16 mouse cellular contexts compared by ENCODE assay signal in the genomic region with DNA sequence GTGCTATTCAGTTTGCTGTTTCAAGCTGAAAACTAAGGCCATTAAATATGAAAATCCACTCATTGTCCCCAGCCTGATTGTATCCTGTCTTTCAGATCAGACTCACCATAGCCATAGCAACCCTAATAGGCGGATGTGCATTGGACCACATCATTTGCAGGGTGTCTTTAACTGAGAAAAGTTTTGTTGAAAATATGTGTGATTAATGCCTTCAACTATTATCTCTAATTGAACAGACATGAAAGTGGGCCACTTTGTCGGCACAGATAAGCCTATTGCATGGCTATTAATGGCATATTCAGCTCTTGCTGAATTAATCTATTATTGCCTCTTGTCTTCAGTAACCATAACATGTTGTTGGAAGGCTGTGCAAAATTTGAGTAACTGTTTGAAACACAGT.
DNase-seq lines count a peak whose midpoint lies in the region; ATAC-seq and TF ChIP-seq lines count a peak whose summit lies in the region.
"Had no signal": no experiment of that assay in that cellular context is flagged by ENCODE, and none has a peak within 500 bp of the region (broad histone marks: within the 10 kb centered on the region; RNA-seq: fewer than 3 reads in every experiment).

No protein-coding gene starts in this region.

- no peaks in the 10 kb centered on the region for H3K9me3 ChIP-seq in embryonic facial prominence, embryonic 12.5 days
- H3K9me3 ChIP-seq in hindbrain, embryonic 13.5 days, result no peaks in the 10 kb centered on the region
- no peaks in the 10 kb centered on the region for H3K9me3 ChIP-seq in midbrain, embryonic 15.5 days
- H3K9me3 ChIP-seq in heart, embryonic 12.5 days (replicated peaks), result no peaks in the 10 kb centered on the region
- H3K9me3 ChIP-seq: heart, embryonic 15.5 days; limb, embryonic 15.5 days had no signal

- no peak for TF ChIP-seq EP300 in heart, adult 2 months (IDR thresholded peaks at IDR 0.05; ENCODE audit: insufficient read depth, low read depth, low read length)

- no peak for TF ChIP-seq CTCF in heart, adult 2 months (IDR thresholded peaks at IDR 0.05)

- no peak overlapping the region for H3K27ac ChIP-seq in embryonic facial prominence, embryonic 12.5 days
- H3K27ac ChIP-seq in hindbrain, embryonic 13.5 days, result no peak overlapping the region
- no peak overlapping the region for H3K27ac ChIP-seq in midbrain, embryonic 15.5 days
- no peak overlapping the region for H3K27ac ChIP-seq in heart, embryonic 12.5 days (ENCODE audit: poor library complexity, severe bottlenecking)
- no peak overlapping the region for H3K27ac ChIP-seq in heart, adult 2 months
- H3K27ac ChIP-seq: heart, embryonic 15.5 days; left cerebral cortex, adult 2 months; limb, embryonic 15.5 days had no signal

- no peaks in the 10 kb centered on the region for H3K36me3 ChIP-seq in embryonic facial prominence, embryonic 12.5 days
- H3K36me3 ChIP-seq in hindbrain, embryonic 13.5 days, result no peaks in the 10 kb centered on the region
- no peaks in the 10 kb centered on the region for H3K36me3 ChIP-seq in midbrain, embryonic 15.5 days (replicated peaks)
- no peaks in the 10 kb centered on the region for H3K36me3 ChIP-seq in heart, embryonic 12.5 days
- H3K36me3 ChIP-seq in heart, adult 2 months (ENCODE audit: control insufficient read depth, insufficient read depth, low read length), result no peaks in the 10 kb centered on the region
- H3K36me3 ChIP-seq: heart, embryonic 15.5 days; limb, embryonic 15.5 days had no signal

- 72% methylated on average over 2 of the region's 2 CpGs for WGBS in embryonic facial prominence, embryonic 12.5 days
- 14% methylated on average over 2 of the region's 2 CpGs for WGBS in hindbrain, embryonic 13.5 days
- 8% methylated on average over 2 of the region's 2 CpGs for WGBS in midbrain, embryonic 15.5 days
- WGBS in heart, embryonic 12.5 days, result 72% methylated on average over 2 of the region's 2 CpGs
- 73% methylated on average over 2 of the region's 2 CpGs for WGBS in heart, adult 2 months

- H3K4me1 ChIP-seq in embryonic facial prominence, embryonic 12.5 days, result no peaks in the 10 kb centered on the region
- H3K4me1 ChIP-seq in hindbrain, embryonic 13.5 days (replicated peaks), result no peaks in the 10 kb centered on the region
- no peaks in the 10 kb centered on the region for H3K4me1 ChIP-seq in midbrain, embryonic 15.5 days
- H3K4me1 ChIP-seq in heart, embryonic 12.5 days (replicated peaks), result no peaks in the 10 kb centered on the region
- no peaks in the 10 kb centered on the region for H3K4me1 ChIP-seq in heart, adult 2 months (ENCODE audit: control insufficient read depth, insufficient read depth, low read length)
- H3K4me1 ChIP-seq: heart, embryonic 15.5 days; limb, embryonic 15.5 days had no signal

- intact Hi-C loops in heart, adult 2 months (cut with DNase I), result no loop called here

- H3K4me3 ChIP-seq in embryonic facial prominence, embryonic 12.5 days, result no peak overlapping the region
- H3K4me3 ChIP-seq in hindbrain, embryonic 13.5 days, result no peak overlapping the region
- no peak overlapping the region for H3K4me3 ChIP-seq in midbrain, embryonic 15.5 days
- no peak overlapping the region for H3K4me3 ChIP-seq in heart, embryonic 12.5 days
- no peak overlapping the region for H3K4me3 ChIP-seq in heart, adult 2 months
- H3K4me3 ChIP-seq: heart, embryonic 15.5 days; left cerebral cortex, adult 2 months; limb, embryonic 15.5 days had no signal

- no peak overlapping the region for H3K9ac ChIP-seq in embryonic facial prominence, embryonic 12.5 days
- no peak overlapping the region for H3K9ac ChIP-seq in hindbrain, embryonic 13.5 days
- H3K9ac ChIP-seq in midbrain, embryonic 15.5 days, result no peak overlapping the region
- H3K9ac ChIP-seq in heart, embryonic 12.5 days, result no peak overlapping the region
- no peak overlapping the region for H3K9ac ChIP-seq in heart, adult 2 months (ENCODE audit: low read depth, low read length)
- H3K9ac ChIP-seq: heart, embryonic 15.5 days; limb, embryonic 15.5 days had no signal

- no peaks in the 10 kb centered on the region for H3K27me3 ChIP-seq in embryonic facial prominence, embryonic 12.5 days
- H3K27me3 ChIP-seq in hindbrain, embryonic 13.5 days, result no peaks in the 10 kb centered on the region
- no peaks in the 10 kb centered on the region for H3K27me3 ChIP-seq in midbrain, embryonic 15.5 days (replicated peaks)
- H3K27me3 ChIP-seq in heart, embryonic 12.5 days (replicated peaks), result no peaks in the 10 kb centered on the region
- H3K27me3 ChIP-seq in heart, adult 2 months (ENCODE audit: control insufficient read depth, insufficient read depth, low read length), result no peaks in the 10 kb centered on the region
- H3K27me3 ChIP-seq: heart, embryonic 15.5 days; limb, embryonic 15.5 days had no signal

- TF ChIP-seq POLR2A in heart, adult 2 months (IDR thresholded peaks at IDR 0.05; ENCODE audit: insufficient read depth, low read depth, low read length), result no peak

- peak; percentile 72; the same call in 1 of the 2 replicates for ATAC-seq in embryonic facial prominence, embryonic 12.5 days (ENCODE audit: insufficient number of reproducible peaks, insufficient read depth, low FRiP score, low TSS enrichment)
- ATAC-seq in hindbrain, embryonic 13.5 days (ENCODE audit: low FRiP score), result peak; percentile 71; the same call in 1 of the 2 replicates
- peak; percentile 74 for ATAC-seq in midbrain, embryonic 15.5 days (replicated peaks)
- ATAC-seq in heart, embryonic 12.5 days (ENCODE audit: insufficient number of reproducible peaks, low FRiP score), result no peak
- ATAC-seq: activated CD4-positive, CD25-positive, alpha-beta regulatory T cell, adult 4 months; intestine, embryonic 16.5 days had no signal

- H3K79me2 ChIP-seq in heart, adult 2 months (replicated peaks; ENCODE audit: control insufficient read depth, insufficient read depth, low read length), result no peaks in the 10 kb centered on the region

- no peak overlapping the region for H3K4me2 ChIP-seq in embryonic facial prominence, embryonic 12.5 days (replicated peaks)
- no peak overlapping the region for H3K4me2 ChIP-seq in hindbrain, embryonic 13.5 days
- H3K4me2 ChIP-seq in midbrain, embryonic 15.5 days, result no peak overlapping the region
- H3K4me2 ChIP-seq in heart, embryonic 12.5 days, result no peak overlapping the region
- H3K4me2 ChIP-seq: heart, embryonic 15.5 days; limb, embryonic 15.5 days had no signal

- DNase-seq in brain, adult 2 months (ENCODE audit: low read depth, low spot score), result peak; percentile 0
- DNase-seq in layer of hippocampus, postnatal 10 days (ENCODE audit: low spot score in 2 of 2), result no peak
- DNase-seq in frontal cortex, postnatal 25 days (ENCODE audit: low spot score in 2 of 2), result no peak
- DNase-seq in heart, adult 2 months, result no peak
- DNase-seq: cerebellum, postnatal 36 days; gastrocnemius, postnatal 36 days; kidney, postnatal 36 days had no signal
